Mouse (Mus musculus): Measurements from ENCODE around the gene Rtn4r. TPM values are rescaled to one million over a fixed set of nuclear protein-coding genes. Genes with fewer than 3 reads are reported as not detected.
A peak's percentile ranks its signal among the peaks of the same experiment; 100 is the strongest.

Rtn4r gene
- total and polyA plus RNA-seq, 3 experiments, result 0.04 TPM; not detected in 2

GRCm38 (mm10) chr16:18182766-18183165, 55.3 kb downstream of the Rtn4r start:
- H3K27me3 ChIP-seq (ENCODE audit: control insufficient read depth in 1 of 2, insufficient read depth in 2 of 2, low read length in 2 of 2), result no peaks in the 10 kb centered on the region
- no peaks in the 10 kb centered on the region for H3K79me2 ChIP-seq (ENCODE audit: control insufficient read depth, insufficient read depth, low read length, poor library complexity)
- peaks cover 0 to 9% of the 10 kb centered on the region in 2 experiments; a peak in 2 of 4 replicates for H3K36me3 ChIP-seq (ENCODE audit: control insufficient read depth in 1 of 2, insufficient read depth in 2 of 2, low read length in 2 of 2)
- H3K4me1 ChIP-seq (ENCODE audit: control insufficient read depth in 1 of 2, insufficient read depth in 2 of 2, low read length in 2 of 2), result peaks cover 1 to 9% of the 10 kb centered on the region in 2 experiments; a peak in 3 of 4 replicates
- DNase-seq (ENCODE audit: low read depth, low spot score), result peak; percentile 78
- H3K9ac ChIP-seq (ENCODE audit: control insufficient read depth, low read depth, low read length, poor library complexity, severe bottlenecking), result no peak overlapping the region
- H3K27ac ChIP-seq (ENCODE audit: control insufficient read depth, low read depth, low read length), result no peak overlapping the region
- H3K4me3 ChIP-seq (ENCODE audit: control insufficient read depth in 1 of 2, insufficient read depth in 1 of 2, low read depth in 2 of 2, low read length in 2 of 2), result no peak overlapping the region
- no peaks in the 10 kb centered on the region for H3K9me3 ChIP-seq (replicated peaks; ENCODE audit: insufficient read depth, low read length)
- TF ChIP-seq MAX (IDR thresholded peaks at IDR 0.05; ENCODE audit: low read length) (peak; percentile 90), JUND (IDR thresholded peaks at IDR 0.05; ENCODE audit: low read depth, low read length) (0 out of 2 replicates have a peak, but pooled peaks have one; percentile 46), MYC (IDR thresholded peaks at IDR 0.05; ENCODE audit: low read depth, low read length) (peak; percentile 86), ZKSCAN1 (IDR thresholded peaks at IDR 0.05; ENCODE audit: low read depth, low read length) (no peak), GATA1 (IDR thresholded peaks at IDR 0.05; ENCODE audit: low read depth, low read length) (no peak), POLR2AphosphoS2 (IDR thresholded peaks at IDR 0.05; ENCODE audit: low read length) (no peak), ZMIZ1 (IDR thresholded peaks at IDR 0.05; ENCODE audit: low read depth, low read length) (no peak), TBP (IDR thresholded peaks at IDR 0.05; ENCODE audit: low read depth, low read length) (no peak), NELFE (IDR thresholded peaks at IDR 0.05; ENCODE audit: low read depth, low read length) (0 out of 2 replicates have a peak, but pooled peaks have one; percentile 43), MXI1 (IDR thresholded peaks at IDR 0.05; ENCODE audit: low read depth, low read length) (peak; percentile 70), RCOR1 (IDR thresholded peaks at IDR 0.05; ENCODE audit: low read depth, low read length) (no peak), USF1 (IDR thresholded peaks at IDR 0.05; ENCODE audit: low read depth, low read length) (peak; percentile 64), MYB (IDR thresholded peaks at IDR 0.05; ENCODE audit: low read depth, low read length) (no peak), EP300 (IDR thresholded peaks at IDR 0.05; ENCODE audit: low read depth in 1 of 2, low read length in 2 of 2) (peak in 1 of 2 experiments; percentile 26; a peak in 1 of 4 replicates), MAZ (IDR thresholded peaks at IDR 0.05; ENCODE audit: low read depth, low read length) (no peak), SIN3A (IDR thresholded peaks at IDR 0.05; ENCODE audit: low read length) (peak; percentile 42; the same call in 1 of the 2 replicates)

- Histone ChIP-seq H3K4me3 (ENCODE audit: control insufficient read depth in 1 of 2, insufficient read depth in 1 of 2, low read depth in 2 of 2, low read length in 2 of 2) (no peak overlapping the region), H3K79me2 (ENCODE audit: control insufficient read depth, insufficient read depth, low read length, poor library complexity) (no peaks in the 10 kb centered on the region), H3K9me3 (replicated peaks; ENCODE audit: insufficient read depth, low read length) (no peaks in the 10 kb centered on the region), H3K27ac (ENCODE audit: control insufficient read depth, low read depth, low read length) (no peak overlapping the region), H3K9ac (ENCODE audit: control insufficient read depth, low read depth, low read length, poor library complexity, severe bottlenecking) (no peak overlapping the region), H3K27me3 (ENCODE audit: control insufficient read depth in 1 of 2, insufficient read depth in 2 of 2, low read length in 2 of 2) (no peaks in the 10 kb centered on the region; a peak in 1 of 4 replicates), H3K4me1 (ENCODE audit: control insufficient read depth in 1 of 2, insufficient read depth in 2 of 2, low read length in 2 of 2) (peaks cover 1 to 9% of the 10 kb centered on the region in 2 experiments; a peak in 3 of 4 replicates), H3K36me3 (ENCODE audit: control insufficient read depth in 1 of 2, insufficient read depth in 2 of 2, low read length in 2 of 2) (peaks cover 0 to 9% of the 10 kb centered on the region in 2 experiments; a peak in 2 of 4 replicates)
- TF ChIP-seq SIN3A (IDR thresholded peaks at IDR 0.05; ENCODE audit: low read length) (no peak), ZKSCAN1 (IDR thresholded peaks at IDR 0.05; ENCODE audit: low read depth, low read length) (no peak), GABPA (IDR thresholded peaks at IDR 0.05; ENCODE audit: low read depth, low read length) (no peak), GATA1 (IDR thresholded peaks at IDR 0.05; ENCODE audit: low read depth, low read length) (no peak), CHD2 (IDR thresholded peaks at IDR 0.05; ENCODE audit: low read length) (no peak), CTCF (IDR thresholded peaks at IDR 0.05 in 2 of 3, conservative IDR thresholded peaks at IDR 0.05 in 1 of 3; ENCODE audit: control insufficient read depth in 1 of 3, insufficient read depth in 1 of 3, low read depth in 2 of 3, low read length in 3 of 3, poor library complexity in 1 of 3, severe bottlenecking in 1 of 3) (no peak), JUND (IDR thresholded peaks at IDR 0.05; ENCODE audit: low read depth, low read length) (no peak), CHD1 (IDR thresholded peaks at IDR 0.05; ENCODE audit: low read depth, low read length) (no peak), MAFK (IDR thresholded peaks at IDR 0.05; ENCODE audit: borderline replicate concordance, low read depth, low read length) (no peak), NRF1 (IDR thresholded peaks at IDR 0.05; ENCODE audit: insufficient read depth, low read depth, low read length, poor library complexity, severe bottlenecking) (no peak), ZMIZ1 (IDR thresholded peaks at IDR 0.05; ENCODE audit: low read depth, low read length) (no peak), UBTF (IDR thresholded peaks at IDR 0.05; ENCODE audit: borderline replicate concordance, insufficient read depth, low read depth, low read length) (no peak), SMC3 (IDR thresholded peaks at IDR 0.05; ENCODE audit: low read depth, low read length) (no peak), USF2 (IDR thresholded peaks at IDR 0.05; ENCODE audit: borderline replicate concordance in 1 of 2, insufficient read depth in 1 of 2, low read depth in 1 of 2, low read length in 2 of 2) (no peak), HCFC1 (IDR thresholded peaks at IDR 0.05; ENCODE audit: low read depth, low read length) (no peak), KAT2A (conservative IDR thresholded peaks at IDR 0.05; ENCODE audit: low read depth, low read length) (no peak)
- no peak for DNase-seq (ENCODE audit: low read depth, low spot score)
Observed at GRCm38 (mm10) chr16:18185715-18186449, 58.4 kb downstream of the Rtn4r start.
